Mouse (Mus musculus) liver, embryonic 11.5 days (tissue): ENCODE data around the gene Klrb1f. TPM values are rescaled to one million over a fixed set of nuclear protein-coding genes. Genes with fewer than 3 reads are reported as not detected.
"Not testable (repeated sequence)": the region's sequence is repeated elsewhere in the genome, so short reads cannot be mapped to it uniquely, and the experiment has no call there.

Experiments used
- ATAC-seq: fragments of 200-750 bp; cut with Nextera tagmentation; replicated peaks from 2 replicates; pipeline ENCODE4 v1.8.0; 2017; ENCODE audit warnings: moderate number of reproducible peaks, mild to moderate bottlenecking, moderate TSS enrichment, moderate library complexity; ENCODE audit not compliant: low FRiP score
- DNase-seq: peaks from one replicate; pipeline ENCODE4 v3.0.0-alpha.2; 2017; ENCODE audit warnings: low spot score
- H3K27ac ChIP-seq: fragments of 300-500 bp; sonication (generic); 2 replicates; pipeline ENCODE4 v1.5.1; 2014; ENCODE audit warnings: mild to moderate bottlenecking, low read depth, low read length, control low read depth
- H3K27me3 ChIP-seq: fragments of 300-500 bp; sonication (generic); replicated peaks from 2 replicates; pipeline ENCODE4 v1.6.1; 2014; ENCODE audit warnings: low read length, mixed read lengths; ENCODE audit not compliant: control insufficient read depth, insufficient read depth
- H3K36me3 ChIP-seq: fragments of 300-500 bp; sonication (generic); 2 replicates; pipeline ENCODE4 v1.6.1; 2014; ENCODE audit warnings: mild to moderate bottlenecking, low read length, moderate library complexity, mixed read lengths; ENCODE audit not compliant: control insufficient read depth, insufficient read depth
- H3K4me1 ChIP-seq: fragments of 300-500 bp; sonication (generic); replicated peaks from 2 replicates; pipeline ENCODE4 v1.6.1; 2014; ENCODE audit warnings: low read length, mixed read lengths; ENCODE audit not compliant: control insufficient read depth, insufficient read depth
- H3K4me2 ChIP-seq: fragments of 300-500 bp; sonication (generic); 2 replicates; pipeline ENCODE4 v1.6.1; 2014; ENCODE audit warnings: mild to moderate bottlenecking, control low read depth, moderate library complexity
- H3K4me3 ChIP-seq: fragments of 300-500 bp; sonication (generic); 2 replicates; pipeline ENCODE4 v1.5.1; 2014; ENCODE audit warnings: low read depth, low read length, control low read depth
- H3K9ac ChIP-seq: fragments of 300-500 bp; sonication (generic); 2 replicates; pipeline ENCODE4 v1.6.1; 2014; ENCODE audit warnings: low read depth, low read length, control low read depth
- H3K9me3 ChIP-seq: fragments of 300-500 bp; sonication (generic); 2 replicates; pipeline ENCODE4 v1.6.1; 2016; ENCODE audit warnings: low read length, inconsistent platforms, mixed read lengths; ENCODE audit not compliant: control insufficient read depth
- WGBS: fragments of 180-500 bp; shearing (Covaris S2); extraction: QIAGEN DNeasy Blood & Tissue Kit; methylation state at CpG from one replicate; pipeline ENCODE4 v1.1.7; 2014; 5-methylcytosine and 5-hydroxymethylcytosine counted together
- polyA plus RNA-seq: library from polyadenylated mRNA; unstranded; fragments of >200 nt; fragmentation: Nextera tagmentation; extraction: Ambion mirVana; gene quantifications from 2 replicates; pipeline ENCODE4 v1.2.1, GENCODE M21; 2014

Gene Klrb1f
- polyA plus RNA-seq, result 0.29 and 0.51 TPM in 2 replicates

DNA sequence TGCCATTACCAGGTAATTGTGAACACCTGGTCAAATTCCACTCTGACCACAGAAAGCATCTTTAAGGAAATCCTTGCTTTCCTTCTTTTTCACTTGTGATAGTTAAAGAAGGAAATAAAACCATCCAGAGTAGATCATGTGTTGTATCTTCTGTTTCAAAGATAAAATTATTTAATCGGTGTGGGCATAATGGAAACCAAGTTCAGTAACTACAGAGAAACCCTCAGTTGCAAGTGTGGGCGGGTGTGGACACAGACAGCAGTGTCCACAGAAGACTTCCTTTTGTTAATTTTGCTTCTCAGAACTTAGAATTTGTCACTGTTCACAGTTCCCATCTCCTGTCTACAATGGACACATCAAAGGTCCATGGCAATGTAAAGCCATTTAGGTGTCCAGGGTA, at the start of gene Klrb1f:
Klrb1f (plus strand) TSS at position 301 of the 400 bp plus-strand sequence.
- WGBS, result 81% methylated on average over 2 of the region's 2 CpGs

GRCm38 (mm10) chr6:128996054-128996767, 49.5 kb upstream of the Klrb1f start:
- ATAC-seq (peak; percentile 51), DNase-seq (no peak)
- Histone ChIP-seq H3K27me3 (no peaks in the 10 kb centered on the region), H3K9ac (no peak overlapping the region), H3K9me3 (no peaks in the 10 kb centered on the region), H3K4me1 (no peaks in the 10 kb centered on the region; the same call in 1 of the 2 replicates), H3K27ac (no peak overlapping the region), H3K4me2 (peak overlapping the region; percentile 35), H3K36me3 (no peaks in the 10 kb centered on the region), H3K4me3 (no peak overlapping the region)
- 64% methylated on average over 3 of the region's 3 CpGs for whole genome bisulfite sequencing

More for the DNA sequence above, at the start of gene Klrb1f:
- DNase-seq, result no peak
- H3K9me3 ChIP-seq, result no peaks in the 10 kb centered on the region
- no peaks in the 10 kb centered on the region for H3K27me3 ChIP-seq
- H3K36me3 ChIP-seq, result no peaks in the 10 kb centered on the region
- H3K4me2 ChIP-seq, result no peak within 1 kb of the TSS
- no peak within 1 kb of the TSS for H3K27ac ChIP-seq
- H3K4me3 ChIP-seq, result no peak within 1 kb of the TSS
- no peak for ATAC-seq
- H3K4me1 ChIP-seq, result peaks cover 5% of the 10 kb centered on the region
- H3K9ac ChIP-seq, result no peak within 1 kb of the TSS

DNA sequence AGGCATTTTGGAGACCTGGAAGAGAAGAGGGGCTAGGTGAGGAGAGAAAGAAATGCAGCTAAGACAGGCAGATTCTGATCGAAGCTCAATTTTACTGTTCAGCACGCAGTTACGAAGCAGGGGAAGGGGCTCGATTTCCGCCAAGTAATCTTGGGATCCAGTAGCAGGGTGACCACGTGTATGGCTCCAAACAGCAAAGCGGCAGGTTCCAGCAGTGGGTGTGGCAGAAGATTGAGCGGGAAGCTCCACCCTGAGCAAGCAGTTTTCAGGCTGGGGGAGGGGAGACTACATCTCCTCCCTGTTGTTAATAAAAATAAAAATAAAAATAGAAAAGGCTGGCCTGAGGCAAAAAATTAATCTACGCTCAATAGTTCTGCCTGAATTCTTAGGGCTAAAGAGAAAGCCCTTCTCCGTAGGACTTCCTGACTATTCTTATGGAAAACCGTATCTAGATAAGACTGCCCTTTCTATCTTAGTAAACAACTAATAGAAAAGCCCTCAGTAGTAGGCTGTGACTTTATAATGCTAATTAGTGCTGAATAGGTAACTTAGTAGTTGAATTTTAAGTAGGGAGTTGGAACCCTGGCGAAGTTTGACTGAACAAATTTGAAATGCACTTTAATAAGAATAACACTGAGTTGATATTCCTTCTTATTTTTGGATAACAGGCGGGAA, 48.8 kb upstream of the Klrb1f start:
- Histone ChIP-seq H3K4me3 (no peak overlapping the region), H3K36me3 (no peaks in the 10 kb centered on the region), H3K9ac (no peak overlapping the region), H3K4me1 (no peaks in the 10 kb centered on the region; the same call in 1 of the 2 replicates), H3K27me3 (no peaks in the 10 kb centered on the region), H3K27ac (no peak overlapping the region), H3K9me3 (no peaks in the 10 kb centered on the region), H3K4me2 (peak overlapping the region; percentile 35)
- 0 out of 2 replicates have a peak, but pooled peaks have one; percentile 44 for ATAC-seq
- no peak for DNase-seq
- 61% methylated on average over 13 of the region's 13 CpGs for WGBS

- Histone ChIP-seq H3K36me3 (no peaks in the 10 kb centered on the region), H3K9ac (no peak overlapping the region), H3K4me3 (no peak overlapping the region), H3K27ac (no peak overlapping the region), H3K27me3 (no peaks in the 10 kb centered on the region), H3K4me2 (no peak overlapping the region), H3K4me1 (no peaks in the 10 kb centered on the region), H3K9me3 (no peaks in the 10 kb centered on the region)
- DNase-seq, result no peak
- no peak for ATAC-seq
- WGBS, result 72% methylated on average over 2 of the region's 2 CpGs
Observed at GRCm38 (mm10) chr6:129001392-129001791, 44.3 kb upstream of the Klrb1f start.

GRCm38 (mm10) chr6:129008552-129008951, 37.1 kb upstream of the Klrb1f start:
- 80% methylated on average over 8 of the region's 8 CpGs for WGBS
- DNase-seq, result no peak
- Histone ChIP-seq H3K9me3 (no peaks in the 10 kb centered on the region), H3K27me3 (no peaks in the 10 kb centered on the region), H3K4me1 (no peaks in the 10 kb centered on the region), H3K27ac (no peak overlapping the region), H3K4me3 (no peak overlapping the region), H3K36me3 (no peaks in the 10 kb centered on the region), H3K4me2 (no peak overlapping the region), H3K9ac (no peak overlapping the region)
- no peak for ATAC-seq

DNA sequence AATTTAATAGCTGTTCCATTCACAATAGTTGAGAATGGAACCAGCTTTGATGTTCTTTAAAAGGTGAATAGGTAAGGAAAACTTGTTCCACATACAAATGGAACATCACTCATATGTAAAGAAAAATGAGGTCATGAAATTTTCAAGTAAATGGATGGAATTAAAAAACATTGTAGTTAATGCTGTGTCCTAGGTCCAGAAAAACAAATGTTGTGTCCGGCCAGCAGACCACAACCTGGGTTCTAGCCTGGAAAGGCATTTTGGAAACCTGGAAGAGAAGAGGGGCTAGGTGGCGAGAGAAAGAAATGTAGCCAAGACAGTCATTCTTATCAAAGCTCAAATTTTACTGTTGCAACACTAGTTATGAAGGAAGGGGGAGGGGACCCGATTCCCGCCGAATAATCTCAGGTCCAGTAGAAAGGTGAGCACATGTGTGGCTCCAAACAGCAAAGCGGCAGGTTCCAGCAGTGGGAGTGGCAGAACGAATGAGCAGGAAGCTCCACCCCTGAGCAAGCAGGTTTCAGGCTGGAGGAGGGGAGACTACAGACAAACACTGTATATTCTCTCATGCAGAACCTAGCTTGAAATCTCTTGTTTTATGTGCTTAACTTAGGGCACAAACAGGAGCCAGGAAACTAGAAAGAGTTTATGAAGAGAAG, 35.7 kb upstream of the Klrb1f start:
- not testable (repeated sequence) for H3K4me3 ChIP-seq, H3K9ac ChIP-seq, H3K4me1 ChIP-seq, H3K4me2 ChIP-seq, DNase-seq, ATAC-seq, H3K27me3 ChIP-seq, H3K27ac ChIP-seq, H3K36me3 ChIP-seq, H3K9me3 ChIP-seq
- WGBS, result 81% methylated on average over 7 of the region's 7 CpGs

DNA sequence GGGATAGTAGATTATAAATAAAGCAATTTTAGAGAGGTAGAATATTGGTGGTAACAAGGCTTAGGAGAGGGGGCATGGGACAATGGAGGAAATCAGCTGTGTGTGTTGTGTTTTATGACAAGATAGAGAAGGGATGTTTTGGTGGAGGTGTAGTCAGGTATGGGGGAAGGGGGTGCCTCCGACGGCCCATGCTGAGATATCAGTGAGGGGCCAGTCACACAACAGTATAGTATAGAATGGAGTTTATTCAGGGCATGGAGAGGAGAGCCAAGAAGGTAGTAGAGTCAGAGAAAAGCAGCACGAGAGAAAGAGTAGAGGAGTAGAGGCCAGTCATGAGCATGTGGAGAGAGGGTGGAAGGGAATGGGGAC, 35.2 kb upstream of the Klrb1f start:
- Histone ChIP-seq H3K36me3 (no peaks in the 10 kb centered on the region), H3K4me2 (no peak overlapping the region), H3K9ac (no peak overlapping the region), H3K9me3 (no peaks in the 10 kb centered on the region), H3K27ac (no peak overlapping the region), H3K27me3 (no peaks in the 10 kb centered on the region), H3K4me3 (no peak overlapping the region), H3K4me1 (no peaks in the 10 kb centered on the region)
- WGBS, result 85% methylated on average over 3 of the region's 3 CpGs
- ATAC-seq, result 0 out of 2 replicates have a peak, but pooled peaks have one; percentile 12
- DNase-seq, result no peak

DNA sequence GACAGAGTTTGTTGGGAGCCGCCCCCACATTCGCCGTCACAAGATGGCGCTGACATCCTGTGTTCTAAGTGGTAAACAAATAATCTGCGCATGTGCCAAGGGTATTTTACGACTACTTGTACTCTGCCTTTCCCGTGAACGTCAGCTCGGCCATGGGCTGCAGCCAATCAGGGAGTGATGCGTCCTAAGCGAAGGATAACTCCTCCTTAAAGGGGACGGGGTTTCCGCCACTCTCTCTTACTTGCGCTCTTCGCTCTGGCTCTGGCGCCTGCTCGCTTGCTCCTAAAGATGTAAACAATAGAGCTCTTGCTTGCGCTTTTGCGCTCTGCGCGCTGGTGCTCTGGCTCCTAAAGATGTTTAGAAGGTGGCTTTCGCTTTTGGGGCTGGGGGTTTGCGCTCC, 33.7 kb upstream of the Klrb1f start:
- not testable (repeated sequence) for DNase-seq, H3K4me1 ChIP-seq, H3K4me2 ChIP-seq, H3K36me3 ChIP-seq, ATAC-seq, H3K27ac ChIP-seq, H3K9me3 ChIP-seq, H3K9ac ChIP-seq, H3K4me3 ChIP-seq, H3K27me3 ChIP-seq
- WGBS, result 93% methylated on average over 19 of the region's 23 CpGs
